Mouse (Mus musculus) bone marrow, adult 2 months (tissue): Measurements from ENCODE around the gene Ptprn. TPM values are rescaled to one million over a fixed set of nuclear protein-coding genes. Genes with fewer than 3 reads are reported as not detected.
A peak's percentile ranks its signal among the peaks of the same experiment; 100 is the strongest.
"Not testable (repeated sequence)": the region's sequence is repeated elsewhere in the genome, so short reads cannot be mapped to it uniquely, and the experiment has no call there.

Source experiments
- H3K27ac ChIP-seq: fragments of 200-500 bp; 2 replicates; pipeline ENCODE4 v1.5.1; 2012; ENCODE audit warnings: low read depth, mild to moderate bottlenecking, control low read depth, inconsistent platforms, low read length; ENCODE audit not compliant: control insufficient read depth, poor library complexity, insufficient read depth
- H3K4me1 ChIP-seq: fragments of 200-500 bp; 2 replicates; pipeline ENCODE4 v1.6.1; 2011; ENCODE audit warnings: low read length; ENCODE audit not compliant: control insufficient read depth, insufficient read depth
- H3K4me3 ChIP-seq: fragments of 200-500 bp; replicated peaks from 2 replicates; pipeline ENCODE3; 2011; ENCODE audit warnings: mild to moderate bottlenecking, low read depth, low read length, control low read depth; ENCODE audit not compliant: control insufficient read depth
- CTCF ChIP-seq: fragments of 200-500 bp; IDR thresholded peaks from 2 replicates; pipeline ENCODE4 v1.5.1; 2011; ENCODE audit warnings: low read length, control low read depth; ENCODE audit not compliant: control insufficient read depth, insufficient read depth
- POLR2A ChIP-seq: fragments of 200-500 bp; IDR thresholded peaks from 2 replicates; pipeline ENCODE4 v1.6.1; 2011; ENCODE audit warnings: low read depth, mild to moderate bottlenecking, control low read depth, low read length, borderline replicate concordance; ENCODE audit not compliant: control insufficient read depth
- WGBS: fragments of 180-500 bp; shearing (Covaris S2); methylation state at CpG from one replicate; pipeline ENCODE4 v1.1.7; 2018; 5-methylcytosine and 5-hydroxymethylcytosine counted together
- polyA plus RNA-seq: library from polyadenylated mRNA; stranded (reverse); fragments of >200 nt; gene quantifications from 2 replicates; pipeline ENCODE4 v1.2.4, GENCODE M21; 2011; ENCODE audit warnings: low replicate concordance; ENCODE audit not compliant: missing spikeins, insufficient read depth, insufficient read length

Gene Ptprn
- polyA plus RNA-seq, 1 experiment: 4.2 TPM

GRCm38 (mm10) chr1:75234606-75235005 lies 29.7 kb downstream of the Ptprn start:
- H3K4me1 ChIP-seq: peaks cover 1% of the 10 kb centered on the region
- H3K4me3 ChIP-seq: no peak overlapping the region
- WGBS: under 1% methylated on average over 8 of the region's 8 CpGs
- TF ChIP-seq POLR2A (no peak), CTCF (peak; percentile 84)
- H3K27ac ChIP-seq: no peak overlapping the region

DNA sequence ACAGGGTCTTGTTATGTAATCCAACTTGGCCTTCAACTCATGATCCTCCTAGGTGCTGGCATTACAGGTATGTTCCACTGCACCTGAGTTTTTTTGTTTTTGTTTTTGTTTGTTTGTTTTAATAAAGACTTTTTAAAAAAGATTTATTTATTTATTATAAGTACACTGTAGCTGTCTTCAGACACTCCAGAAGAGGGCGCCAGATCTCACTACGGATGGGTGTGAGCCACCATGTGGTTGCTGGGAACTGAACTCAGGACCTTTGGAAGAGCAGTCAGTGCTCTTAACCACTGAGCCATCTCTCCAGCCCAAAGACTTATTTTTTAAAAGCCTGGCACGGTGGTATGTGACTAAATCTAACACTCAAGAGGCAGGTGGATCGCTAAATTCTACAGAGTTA lies 31.8 kb downstream of the Ptprn start:
- WGBS: 79% methylated on average over 4 of the region's 4 CpGs
- not testable (repeated sequence) for H3K4me3 ChIP-seq, H3K27ac ChIP-seq, H3K4me1 ChIP-seq

DNA sequence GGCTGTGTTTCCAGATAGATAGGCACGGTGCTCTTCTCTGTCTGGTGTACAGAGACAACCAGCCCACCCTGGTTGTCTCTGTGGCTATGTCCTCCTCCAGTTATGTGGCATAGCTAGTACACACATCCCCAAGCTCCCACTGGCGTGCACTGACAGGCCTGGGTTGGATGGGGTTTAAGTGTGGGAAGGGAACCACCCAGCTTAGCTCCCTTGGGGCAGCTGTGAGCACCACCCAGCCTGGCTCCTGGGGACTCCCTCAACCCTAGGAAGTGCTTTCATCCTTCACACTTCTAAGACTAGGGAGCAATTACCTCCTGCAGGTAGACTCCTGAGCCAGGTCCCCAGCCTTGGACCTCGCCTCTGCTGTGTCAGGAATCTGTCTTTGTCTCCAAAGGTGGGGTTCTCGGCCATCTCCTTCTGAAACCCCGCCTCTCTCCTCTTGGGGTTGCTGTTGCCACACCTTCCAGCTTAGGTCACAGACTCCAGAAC lies 32.6 kb downstream of the Ptprn start, which contains the start of gene A630095N17Rik:
Gene A630095N17Rik, minus strand, starts transcription at position 439 of the 489 bp plus-strand sequence.
- H3K4me1 ChIP-seq: peaks cover 4% of the 10 kb centered on the region

DNA sequence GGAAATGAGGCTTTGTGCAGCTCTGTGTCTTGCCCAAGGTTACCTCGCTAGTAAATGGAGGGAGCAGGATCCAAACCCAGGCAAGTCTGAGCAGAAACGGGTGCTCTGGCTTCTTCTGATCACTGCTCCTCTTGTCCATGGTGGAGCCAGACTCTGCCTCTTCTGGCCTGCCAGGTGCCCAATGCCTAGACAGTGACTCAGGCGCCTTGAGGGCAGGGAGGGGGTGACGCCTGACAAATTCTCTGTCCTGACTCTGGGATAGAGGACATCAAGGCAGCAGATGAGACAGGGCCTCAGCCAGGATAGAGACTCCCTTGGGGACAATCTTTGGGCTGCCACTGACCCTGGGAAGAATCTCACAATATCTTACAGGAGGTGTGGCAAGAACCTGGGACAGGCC lies 33.1 kb downstream of the Ptprn start:
- TF ChIP-seq POLR2A (no peak), CTCF (no peak)
- no peak overlapping the region for H3K27ac ChIP-seq
- H3K4me3 ChIP-seq: no peak overlapping the region
- 79% methylated on average over 4 of the region's 4 CpGs for WGBS
- H3K4me1 ChIP-seq: peaks cover 4% of the 10 kb centered on the region

More for the DNA sequence above, 32.6 kb downstream of the Ptprn start, which contains the start of gene A630095N17Rik:
- TF ChIP-seq POLR2A (no peak), CTCF (no peak)
- Histone ChIP-seq H3K27ac (no peak within 1 kb of the TSS), H3K4me3 (no peak within 1 kb of the TSS)
- 73% methylated on average over 5 of the region's 5 CpGs for WGBS

DNA sequence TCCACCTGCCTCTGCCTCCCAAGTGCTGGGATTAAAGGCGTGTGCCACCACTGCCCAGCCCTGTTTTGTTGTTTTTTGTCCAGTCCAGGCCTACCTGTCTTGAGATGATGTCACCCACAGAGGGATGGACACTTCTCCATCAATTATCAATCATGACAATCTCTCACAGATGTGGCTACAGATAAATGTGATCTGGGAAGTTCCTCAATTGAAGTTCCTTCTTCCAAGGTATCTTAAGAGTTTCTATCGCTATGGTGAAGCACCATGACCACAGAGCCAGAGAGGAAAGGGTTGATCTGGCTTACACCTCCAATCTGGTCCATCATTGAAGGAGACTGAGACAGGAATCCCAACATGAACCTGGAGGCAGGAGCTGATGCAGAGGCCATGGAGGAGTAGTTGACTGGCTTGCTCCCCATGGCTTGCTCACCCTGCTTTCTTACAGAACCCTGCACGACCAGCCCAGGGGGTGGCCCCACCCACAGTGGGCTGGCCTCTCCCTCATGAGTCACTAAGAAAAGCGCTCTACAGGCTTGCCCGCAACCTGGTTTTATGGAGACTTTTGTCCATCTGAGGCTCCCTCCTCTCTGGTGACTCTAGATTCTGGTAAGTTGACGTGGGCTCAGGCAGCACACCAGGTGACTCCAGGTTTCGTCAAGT lies 33.8 kb downstream of the Ptprn start:
- no peak overlapping the region for H3K27ac ChIP-seq
- TF ChIP-seq POLR2A (no peak), CTCF (no peak)

GRCm38 (mm10) chr1:75229158-75229557 lies 35.1 kb downstream of the Ptprn start:
- TF ChIP-seq POLR2A: no peak
- no peak for TF ChIP-seq CTCF
- H3K4me3 ChIP-seq: no peak overlapping the region
- H3K27ac ChIP-seq: peak overlapping the region; percentile 28; the same call in 1 of the 2 replicates
- peaks cover 3% of the 10 kb centered on the region for H3K4me1 ChIP-seq
- WGBS: 32% methylated on average over 4 of the region's 4 CpGs

More for the DNA sequence above, 33.8 kb downstream of the Ptprn start:
- 55% methylated on average over 7 of the region's 7 CpGs for WGBS
- Histone ChIP-seq H3K4me1 (peaks cover 4% of the 10 kb centered on the region), H3K4me3 (no peak overlapping the region)

DNA sequence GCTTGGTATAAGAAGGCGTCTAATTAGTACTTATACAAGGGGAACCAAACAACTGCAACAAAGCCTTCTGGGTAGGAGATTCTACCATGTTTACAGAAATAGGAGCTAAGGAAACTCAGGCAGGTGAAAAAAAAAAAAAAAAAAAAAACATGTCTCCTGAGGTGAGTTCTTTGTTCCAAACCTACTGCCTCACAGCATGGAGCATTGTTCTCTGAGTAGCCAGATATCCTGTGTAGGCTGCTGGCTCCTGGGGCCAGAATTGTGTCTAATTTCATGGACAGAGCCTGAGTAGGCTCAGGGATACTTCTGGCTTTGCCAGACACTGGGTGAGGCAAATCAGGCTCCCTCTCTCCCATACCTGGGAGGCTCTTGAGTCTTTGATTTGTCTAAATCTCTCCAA lies 36.6 kb downstream of the Ptprn start:
- peaks cover 3% of the 10 kb centered on the region for H3K4me1 ChIP-seq
- no peak overlapping the region for H3K27ac ChIP-seq
- 88% methylated on average over 1 of the region's 1 CpGs for WGBS
- no peak overlapping the region for H3K4me3 ChIP-seq
- no peak for TF ChIP-seq POLR2A
- no peak for TF ChIP-seq CTCF

DNA sequence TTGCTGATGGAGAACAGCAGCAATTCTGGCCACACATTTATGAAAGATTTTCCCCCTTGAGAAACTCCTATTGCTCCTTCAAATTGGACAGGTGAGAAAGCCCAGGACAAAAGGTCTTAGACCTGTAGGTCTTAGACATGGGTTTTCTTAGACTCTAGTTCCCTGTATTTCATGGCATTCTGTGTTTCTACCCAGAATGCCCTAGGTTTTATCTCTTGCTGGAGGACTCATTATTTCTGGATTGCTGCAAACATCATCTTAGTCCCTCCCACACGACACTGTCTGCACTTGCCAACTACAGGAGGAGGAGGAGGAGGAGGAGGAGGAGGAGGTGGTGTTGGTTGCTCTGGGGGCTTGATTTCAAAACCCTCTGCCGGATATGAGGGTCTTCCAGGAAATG lies 38.2 kb downstream of the Ptprn start:
- 42% methylated on average over 2 of the region's 2 CpGs for WGBS
- H3K4me1 ChIP-seq: peaks cover 3% of the 10 kb centered on the region
- TF ChIP-seq CTCF (no peak), POLR2A (no peak)
- no peak overlapping the region for H3K27ac ChIP-seq
- no peak overlapping the region for H3K4me3 ChIP-seq

GRCm38 (mm10) chr1:75225473-75225872 lies 38.8 kb downstream of the Ptprn start:
- H3K27ac ChIP-seq: no peak overlapping the region
- peaks cover 3% of the 10 kb centered on the region for H3K4me1 ChIP-seq
- H3K4me3 ChIP-seq: no peak overlapping the region
- WGBS: 12% methylated on average over 3 of the region's 3 CpGs
- TF ChIP-seq POLR2A (no peak), CTCF (no peak)
